Mouse (Mus musculus) megakaryocyte, embryonic 14.5 days (primary cell): ENCODE measurements around the gene Nln.

Experiments
- FLI1 ChIP-seq: IDR thresholded peaks from 2 replicates; pipeline ENCODE4 v1.6.1; 2012; ENCODE audit warnings: low read length, inconsistent platforms, mixed read lengths
- GATA1 ChIP-seq: IDR thresholded peaks from 3 replicates; pipeline ENCODE4 v1.6.1; 2012; ENCODE audit warnings: mixed read lengths, low read length, inconsistent platforms, borderline replicate concordance

GRCm38 (mm10) chr13:104114827-104115226 lies 5.4 kb upstream of the Nln start:
- TF ChIP-seq GATA1 (no peak), FLI1 (no peak)
